Mouse (Mus musculus): ENCODE data around the gene Nbea.
"Not testable (repeated sequence)": the region's sequence is repeated elsewhere in the genome, so short reads cannot be mapped to it uniquely, and the experiment has no call there.

Gene Nbea

DNA sequence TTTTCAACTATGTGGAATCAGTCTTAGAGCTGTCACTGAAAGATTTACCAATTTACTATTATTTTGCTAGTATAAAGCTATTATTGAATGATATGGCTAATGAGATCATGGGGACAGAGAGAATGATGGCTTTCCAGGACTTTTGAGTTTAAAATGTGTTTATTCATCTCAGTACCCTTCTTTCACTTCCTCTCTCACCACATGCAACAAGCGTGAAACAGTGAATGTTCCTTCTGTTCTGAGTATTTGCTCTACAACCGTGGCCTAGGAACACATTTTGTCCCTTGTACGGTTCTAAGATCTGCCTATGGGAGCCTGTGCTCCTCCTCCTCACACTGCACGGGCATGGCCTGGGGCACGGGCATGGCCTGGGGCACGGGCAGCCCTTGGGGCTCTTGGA is 516.5 kb downstream of the Nbea start:
- in situ Hi-C loops (cut with MboI, MseI), result no loop called here

GRCm38 (mm10) chr3:55665928-55666327 is 517.6 kb downstream of the Nbea start:
- in situ Hi-C loops (cut with MboI, MseI), result no loop called here

- in situ Hi-C loops (cut with MboI, MseI), result no loop called here
These were observed 518.8 kb downstream of the Nbea start for GRCm38 (mm10) chr3:55664713-55665112.

- in situ Hi-C loops (cut with MboI, MseI), result no loop called here
These were observed 521.6 kb downstream of the Nbea start for GRCm38 (mm10) chr3:55661678-55662445.

- in situ Hi-C loops (cut with MboI, MseI), result no loop called here
These were observed 523.2 kb downstream of the Nbea start for GRCm38 (mm10) chr3:55660261-55660838.

DNA sequence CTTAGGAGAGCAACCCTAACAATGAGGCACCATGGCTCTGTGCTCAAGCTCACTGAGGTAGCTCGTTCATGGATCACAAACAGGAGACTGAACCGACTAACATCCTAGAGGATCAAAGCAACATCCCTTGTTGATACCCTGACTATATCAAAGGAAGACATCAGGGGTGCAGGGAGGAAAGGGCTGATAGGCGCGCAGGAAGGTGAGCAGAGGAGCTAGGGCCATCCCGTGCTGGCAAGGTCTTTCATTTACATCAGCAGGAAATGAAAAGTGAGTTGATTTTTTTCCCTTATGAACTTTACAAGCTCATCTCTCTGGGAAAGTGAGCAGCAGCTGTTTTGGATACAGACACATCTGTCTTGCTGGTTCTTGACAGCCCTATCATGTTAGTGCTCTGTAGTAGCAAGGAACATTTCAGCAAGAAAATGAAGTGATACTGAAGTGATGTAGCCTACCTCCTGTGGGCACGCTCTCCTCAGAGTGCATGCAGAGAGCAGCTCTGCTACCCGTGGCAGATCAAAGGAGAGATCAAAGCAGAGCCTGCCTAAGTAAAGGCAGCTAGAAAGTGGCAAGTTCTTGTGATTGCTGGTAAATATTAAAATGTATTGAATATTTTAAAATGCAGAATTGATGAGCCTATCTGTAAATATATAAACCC is 523.8 kb downstream of the Nbea start:
- in situ Hi-C loops (cut with MboI, MseI), result loop anchor here in 1 of 2 experiments (10.0 kb wide), 1 partner anchor 275 kb away; no protein-coding TSS in a partner anchor

DNA sequence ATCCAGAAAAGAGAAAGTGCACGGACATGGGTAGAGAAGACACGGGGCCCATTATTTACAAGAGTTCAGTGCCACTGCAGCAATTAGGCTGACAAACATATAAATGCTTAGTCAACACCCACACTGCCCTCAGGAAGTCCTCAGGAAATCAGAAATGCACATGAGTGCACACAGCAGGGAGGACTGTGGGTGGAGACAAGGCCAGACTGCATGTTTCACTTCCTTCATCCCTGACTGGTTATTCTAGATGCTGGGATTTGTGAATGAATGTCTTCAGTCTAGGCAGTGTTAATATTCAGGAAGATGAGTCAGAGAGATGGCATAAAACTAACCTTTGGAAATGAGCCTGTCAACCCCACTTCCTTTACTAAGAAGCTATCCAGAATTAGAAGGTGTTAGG is 531.2 kb downstream of the Nbea start:
- in situ Hi-C loops (cut with MboI, MseI), result loop anchor here in 1 of 2 experiments (10.0 kb wide), 1 partner anchor 268 kb away; no protein-coding TSS in a partner anchor

DNA sequence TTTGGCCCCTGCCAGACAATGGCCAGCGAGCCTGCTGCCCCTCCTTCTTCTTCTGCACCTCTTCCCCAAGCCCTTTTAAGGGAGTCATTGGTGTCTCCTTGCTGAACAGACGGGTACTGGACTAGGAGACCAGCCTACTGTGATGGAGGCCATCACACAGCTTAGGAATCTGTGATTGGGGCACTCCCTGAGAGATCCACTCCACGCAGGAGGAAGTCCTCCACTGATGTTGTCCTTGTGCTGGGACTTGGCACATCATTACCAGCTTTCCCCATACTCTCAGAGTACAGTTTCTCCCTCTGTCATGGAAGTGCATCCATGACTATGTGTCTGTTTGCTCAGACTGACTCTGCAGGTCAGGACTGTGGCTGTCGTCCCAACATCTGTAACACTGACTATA is 531.6 kb downstream of the Nbea start:
- in situ Hi-C loops (cut with MboI, MseI), result loop anchor here in 1 of 2 experiments (10.0 kb wide), 1 partner anchor 267 kb away; no protein-coding TSS in a partner anchor

GRCm38 (mm10) chr3:55649541-55649940 is 534.0 kb downstream of the Nbea start:
- in situ Hi-C loops (cut with MboI, MseI), result loop anchor here in 1 of 2 experiments (10.0 kb wide), 1 partner anchor 135 kb away; the partner anchor contains the start of gene Mab21l1

DNA sequence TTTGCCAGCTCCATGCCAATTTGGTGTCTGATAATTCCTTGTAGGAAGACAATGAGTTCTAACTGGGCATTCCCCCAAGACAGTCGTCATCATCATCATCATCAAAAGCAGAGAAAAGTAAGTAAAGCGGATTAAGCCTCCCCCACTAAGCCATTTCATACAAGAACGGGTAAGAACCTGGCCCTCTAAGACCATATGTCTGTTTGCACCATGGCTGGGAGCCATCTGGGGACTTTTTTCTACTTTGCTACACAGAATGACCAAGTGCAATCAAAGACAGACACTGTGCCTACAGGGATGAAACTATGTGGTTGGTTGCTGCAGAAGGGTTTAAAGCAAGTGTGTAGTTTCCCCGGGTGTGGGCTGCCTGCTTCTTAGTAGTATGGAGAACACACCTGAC is 535.2 kb downstream of the Nbea start:
- in situ Hi-C loops (cut with MboI, MseI), result loop anchor here in 1 of 2 experiments (10.0 kb wide), 1 partner anchor 137 kb away; the partner anchor contains the start of gene Mab21l1

- in situ Hi-C loops (cut with MboI, MseI), result loop anchor here in 1 of 2 experiments (10.0 kb wide), 1 partner anchor 138 kb away; the partner anchor contains the start of gene Mab21l1
These were observed 536.3 kb downstream of the Nbea start for GRCm38 (mm10) chr3:55647176-55647575.

- in situ Hi-C loops (cut with MboI, MseI), result loop anchor here in 1 of 2 experiments (10.0 kb wide), 1 partner anchor 138 kb away; the partner anchor contains the start of gene Mab21l1
These were observed 537.1 kb downstream of the Nbea start for GRCm38 (mm10) chr3:55646437-55646836.

DNA sequence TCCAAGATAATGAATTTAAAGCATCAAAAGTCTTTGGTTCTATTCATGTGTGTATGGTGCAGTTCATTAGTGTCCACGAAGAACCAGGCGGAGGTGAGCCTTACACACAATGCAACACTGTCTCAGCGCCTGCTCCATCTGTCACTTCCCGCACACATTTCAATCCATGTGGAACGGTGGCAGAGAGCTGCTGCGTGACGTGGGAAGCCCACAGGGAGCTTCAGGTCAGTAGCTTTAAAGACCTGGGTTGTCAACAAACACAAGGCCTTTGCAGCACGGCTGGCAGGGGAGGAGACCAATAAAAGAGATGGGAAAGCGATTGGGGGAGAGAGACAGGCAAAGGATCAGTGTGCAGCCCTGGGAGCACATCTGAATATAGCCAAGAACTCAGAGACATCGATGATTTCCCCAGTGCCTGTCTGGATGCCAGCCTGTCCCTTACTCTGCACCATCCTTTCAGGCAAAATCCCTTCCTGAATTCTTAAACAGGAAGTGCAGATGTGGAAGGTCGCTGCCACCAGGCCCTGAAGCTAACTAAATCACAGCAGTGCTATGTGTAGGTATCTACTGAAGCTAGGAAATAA is 539.4 kb downstream of the Nbea start:
- in situ Hi-C loops (cut with MboI, MseI), result loop anchor here in 1 of 2 experiments (5.0 to 10.0 kb wide), 2 partner anchors 92 to 141 kb away; partner anchors contain the start of gene Mab21l1

- in situ Hi-C loops (cut with MboI, MseI), result loop anchor here in 1 of 2 experiments (10.0 kb wide), 1 partner anchor 227 kb away; no protein-coding TSS in a partner anchor
These were observed 545.8 kb downstream of the Nbea start for GRCm38 (mm10) chr3:55637660-55638059.

DNA sequence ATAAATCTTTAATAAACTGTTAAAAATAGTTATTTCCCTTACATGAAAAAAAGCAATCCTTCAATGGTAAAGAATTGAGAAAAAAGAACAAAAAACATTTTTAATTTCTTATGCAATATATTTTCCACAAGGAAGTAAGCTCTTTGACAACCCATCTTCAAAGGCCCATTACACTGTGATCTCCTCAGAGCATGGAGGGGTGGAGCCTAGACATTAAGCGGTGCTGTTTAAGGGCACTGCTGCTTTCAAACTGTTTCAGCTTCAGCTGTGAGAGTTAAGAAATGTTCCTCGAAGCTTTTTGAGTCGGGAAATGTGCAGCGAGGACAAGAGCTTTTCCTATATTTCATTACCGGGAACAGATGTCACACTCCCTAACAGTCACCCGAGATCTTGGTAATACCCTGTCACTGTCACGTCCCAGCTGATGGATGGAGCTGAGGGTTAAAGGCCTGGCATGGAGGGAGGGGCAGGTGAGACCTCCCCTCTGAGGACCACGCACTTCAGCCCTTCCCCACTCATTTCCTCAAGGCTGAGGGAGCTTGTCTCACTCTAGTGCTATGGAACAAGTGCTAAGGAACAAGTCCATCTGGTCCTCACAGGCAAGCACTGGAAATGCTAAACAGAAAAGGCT is 547.8 kb downstream of the Nbea start:
- in situ Hi-C loops (cut with MboI, MseI), result loop anchor here in 1 of 2 experiments (10.0 kb wide), 1 partner anchor 229 kb away; no protein-coding TSS in a partner anchor

DNA sequence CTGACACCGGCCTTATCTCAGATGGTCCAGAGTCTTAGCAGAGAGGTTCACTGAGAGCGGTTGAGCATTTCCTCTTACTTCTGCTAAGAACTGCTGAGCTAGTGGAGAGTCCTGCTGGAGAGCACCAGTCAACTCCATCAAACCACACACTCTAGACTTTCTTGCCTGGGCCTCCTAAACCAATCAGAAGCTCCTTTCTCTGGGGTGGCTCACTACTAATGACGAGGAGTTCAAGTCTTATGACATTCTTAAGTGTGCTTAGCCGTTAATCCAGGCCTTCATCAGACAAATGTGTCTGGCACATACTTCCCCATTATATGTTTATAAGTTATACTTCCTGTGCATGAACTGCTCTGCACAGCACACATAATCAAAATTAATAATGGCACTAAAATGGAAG is 556.4 kb downstream of the Nbea start:
- in situ Hi-C loops (cut with MboI, MseI), result no loop called here

GRCm38 (mm10) chr3:55621958-55622357 is 561.5 kb downstream of the Nbea start:
- in situ Hi-C loops (cut with MboI, MseI), result not testable (repeated sequence)

DNA sequence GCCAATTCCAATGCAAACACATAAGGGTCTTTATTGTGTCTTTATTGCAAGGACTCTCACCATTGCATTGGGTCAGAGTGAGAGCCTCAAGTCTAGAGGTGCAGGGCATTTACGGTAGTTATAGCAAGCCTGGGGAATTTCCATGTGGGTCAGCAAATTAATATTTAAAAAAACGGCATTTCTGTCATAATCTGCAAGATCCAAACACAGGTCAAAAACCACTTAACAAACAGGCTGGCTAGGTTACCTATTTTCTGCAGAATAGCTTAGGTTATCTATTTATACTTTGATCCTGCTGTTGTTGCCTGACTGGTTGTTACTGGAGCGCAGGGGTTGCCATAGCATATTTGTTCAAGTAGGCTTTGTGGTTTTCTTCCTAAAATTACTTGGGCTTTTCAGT is 565.1 kb downstream of the Nbea start:
- in situ Hi-C loops (cut with MboI, MseI), result loop anchor here in 1 of 2 experiments (10.0 kb wide), 1 partner anchor 604 kb away; no protein-coding TSS in a partner anchor

GRCm38 (mm10) chr3:55612459-55613115 is 570.9 kb downstream of the Nbea start:
- in situ Hi-C loops (cut with MboI, MseI), result loop anchor here in 1 of 2 experiments (10.0 kb wide), 1 partner anchor 598 kb away; no protein-coding TSS in a partner anchor

DNA sequence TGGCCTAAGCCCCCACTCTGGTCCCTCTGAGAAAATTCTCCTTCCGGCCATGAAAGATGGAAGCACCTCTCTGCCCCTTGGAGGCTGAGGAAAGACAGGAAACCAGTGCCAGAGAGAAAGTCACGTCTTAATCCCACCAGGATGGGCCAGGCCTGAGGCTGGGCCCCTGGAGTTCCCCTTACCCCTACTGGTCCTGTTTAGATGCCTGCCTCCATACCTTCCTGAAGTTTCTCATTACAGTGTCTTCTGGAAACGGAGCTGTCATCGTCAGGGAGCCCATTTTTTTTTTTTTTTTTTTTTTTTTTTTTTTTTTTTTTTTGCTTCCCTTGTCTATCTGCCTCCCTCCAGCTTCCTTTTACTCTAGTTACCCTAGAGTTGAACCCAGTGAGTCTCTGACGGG is 571.5 kb downstream of the Nbea start:
- in situ Hi-C loops (cut with MboI, MseI), result loop anchor here in 1 of 2 experiments (10.0 kb wide), 1 partner anchor 597 kb away; no protein-coding TSS in a partner anchor

Data from T-helper 17 cell (primary cell).